Mouse (Mus musculus) cerebellum, adult 9-11 months (tissue): ENCODE measurements around the gene Gm20388.
A peak's percentile ranks its signal among the peaks of the same experiment; 100 is the strongest.
"Not testable (repeated sequence)": the region's sequence is repeated elsewhere in the genome, so short reads cannot be mapped to it uniquely, and the experiment has no call there.

Experiments
- DNase-seq: peaks from one replicate; pipeline ENCODE4 v3.0.0; 2022

Gm20388 gene

GRCm38 (mm10) chr8:121642804-121643203 is 1732.2 kb downstream of the Gm20388 start:
- peak; percentile 61 for DNase-seq

- no peak for DNase-seq
Measured at GRCm38 (mm10) chr8:121643384-121643783, 1732.7 kb downstream of the Gm20388 start.

- DNase-seq, result no peak
Measured at GRCm38 (mm10) chr8:121647511-121648215, 1737.0 kb downstream of the Gm20388 start.

GRCm38 (mm10) chr8:121648451-121648850 is 1737.8 kb downstream of the Gm20388 start:
- DNase-seq, result no peak

GRCm38 (mm10) chr8:121649423-121649822 is 1738.8 kb downstream of the Gm20388 start:
- no peak for DNase-seq

DNA sequence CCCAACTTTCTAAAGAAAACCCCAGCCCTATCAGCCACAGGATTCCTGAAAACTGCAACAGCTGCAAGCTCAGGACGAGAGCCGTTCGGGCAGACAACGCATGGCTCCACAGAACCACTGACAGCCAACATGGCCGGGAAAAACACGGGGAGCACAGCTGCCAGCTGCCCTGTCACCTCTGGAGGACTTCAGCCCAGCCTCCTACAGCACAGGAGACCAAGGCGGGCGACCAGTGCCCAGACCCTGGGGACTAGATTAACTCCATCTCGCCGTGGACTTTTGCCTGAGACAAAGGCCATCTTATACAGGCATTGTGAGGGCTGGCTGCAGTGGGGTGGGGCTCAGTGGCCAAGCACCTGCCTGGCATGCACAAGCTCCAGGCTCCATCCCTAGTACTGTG is 1739.3 kb downstream of the Gm20388 start:
- DNase-seq, result peak; percentile 33

- DNase-seq, result peak; percentile 50
Measured at GRCm38 (mm10) chr8:121650389-121651307, 1740.0 kb downstream of the Gm20388 start.

DNA sequence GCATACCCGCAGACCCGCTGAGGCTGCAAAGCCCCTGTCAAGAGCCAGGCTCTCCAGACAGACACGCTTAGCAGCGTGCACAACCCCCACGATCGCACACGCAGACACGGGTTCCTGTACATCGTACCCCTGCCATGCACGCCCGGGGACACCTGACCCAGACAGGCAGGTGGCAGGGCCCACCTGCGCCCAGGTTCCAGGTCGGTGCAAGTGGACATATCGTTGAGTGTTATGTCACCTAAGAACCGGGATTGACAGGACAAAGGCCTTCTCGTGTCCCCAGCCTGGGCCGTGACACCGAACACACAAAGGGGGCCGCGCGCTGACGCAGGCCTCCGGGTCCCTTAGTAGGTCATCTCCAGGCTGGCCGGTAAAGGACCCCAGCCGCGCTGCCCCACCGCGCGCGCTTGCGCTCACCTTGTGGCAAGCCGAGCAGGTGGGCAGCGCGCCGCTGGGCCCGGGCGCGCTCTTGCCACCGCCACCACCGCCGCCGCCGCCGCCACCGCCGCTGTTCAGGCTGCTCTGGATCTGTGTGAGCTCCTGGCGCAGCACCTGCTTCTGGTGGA is 1740.8 kb downstream of the Gm20388 start:
- peak; percentile 67 for DNase-seq

- peak; percentile 82 for DNase-seq
Measured at GRCm38 (mm10) chr8:121651874-121652361, 1741.3 kb downstream of the Gm20388 start.

- peak; percentile 100 for DNase-seq
Measured at GRCm38 (mm10) chr8:121652774-121653323, 1742.2 kb downstream of the Gm20388 start, which contains the start of gene Zcchc14. TSS of gene Zcchc14 (minus strand) at chr8:121652901.

DNA sequence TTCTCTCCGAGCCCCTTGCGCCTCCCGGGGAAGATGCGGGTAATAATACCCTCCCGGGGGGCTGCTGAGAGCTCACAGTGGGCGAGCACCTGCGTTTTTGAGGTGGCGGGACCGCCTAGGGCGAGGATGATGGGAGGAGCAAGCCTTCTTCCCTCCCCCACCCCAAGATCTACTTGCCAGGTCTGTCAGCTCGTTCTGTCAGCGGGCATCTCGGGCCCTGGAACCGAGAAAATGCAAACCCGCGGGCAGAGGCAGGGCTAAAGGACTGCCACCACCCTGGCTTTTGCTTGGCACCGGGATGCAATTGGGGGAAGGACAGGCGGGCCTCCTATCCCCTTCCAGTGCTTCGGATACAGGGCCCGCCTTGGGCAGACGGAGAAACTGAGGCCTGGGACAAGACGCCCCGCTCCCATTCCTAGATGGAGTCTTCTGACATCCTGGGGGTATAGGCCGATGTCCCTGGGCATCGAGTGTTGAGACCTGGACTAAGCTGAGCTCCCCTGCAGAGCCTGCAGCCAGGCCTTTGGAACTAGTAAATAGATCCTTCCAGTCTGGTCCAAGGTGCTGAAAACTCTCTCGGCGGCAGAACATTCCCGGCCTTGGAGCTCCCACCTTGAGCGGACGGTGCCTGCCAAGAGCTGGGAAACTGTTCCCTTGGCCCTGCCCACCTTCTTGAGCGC is 1742.8 kb downstream of the Gm20388 start:
- no peak for DNase-seq

GRCm38 (mm10) chr8:121654131-121654530 is 1743.5 kb downstream of the Gm20388 start:
- DNase-seq, result peak; percentile 69

GRCm38 (mm10) chr8:121654966-121655494 is 1744.4 kb downstream of the Gm20388 start:
- DNase-seq, result peak; percentile 65

DNA sequence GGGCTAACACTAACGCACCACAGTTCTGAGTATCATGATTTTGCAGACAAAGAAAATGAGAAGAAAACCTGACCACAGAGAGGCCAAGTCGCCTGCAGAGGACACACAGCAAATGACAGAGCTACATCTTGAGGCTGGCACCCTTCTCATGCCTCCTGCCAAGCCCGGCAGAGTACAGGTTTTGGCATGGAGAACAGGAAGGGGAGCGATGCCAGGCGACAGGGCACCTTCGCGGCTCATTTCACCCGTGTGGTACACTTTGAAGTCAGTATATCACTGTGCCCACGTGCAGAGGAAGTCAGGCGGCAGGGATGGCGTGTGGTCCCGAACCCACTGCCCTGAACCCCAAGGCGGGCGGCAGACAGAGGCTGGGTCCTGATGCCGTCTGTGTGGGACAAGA is 1750.0 kb downstream of the Gm20388 start:
- peak; percentile 52 for DNase-seq

DNA sequence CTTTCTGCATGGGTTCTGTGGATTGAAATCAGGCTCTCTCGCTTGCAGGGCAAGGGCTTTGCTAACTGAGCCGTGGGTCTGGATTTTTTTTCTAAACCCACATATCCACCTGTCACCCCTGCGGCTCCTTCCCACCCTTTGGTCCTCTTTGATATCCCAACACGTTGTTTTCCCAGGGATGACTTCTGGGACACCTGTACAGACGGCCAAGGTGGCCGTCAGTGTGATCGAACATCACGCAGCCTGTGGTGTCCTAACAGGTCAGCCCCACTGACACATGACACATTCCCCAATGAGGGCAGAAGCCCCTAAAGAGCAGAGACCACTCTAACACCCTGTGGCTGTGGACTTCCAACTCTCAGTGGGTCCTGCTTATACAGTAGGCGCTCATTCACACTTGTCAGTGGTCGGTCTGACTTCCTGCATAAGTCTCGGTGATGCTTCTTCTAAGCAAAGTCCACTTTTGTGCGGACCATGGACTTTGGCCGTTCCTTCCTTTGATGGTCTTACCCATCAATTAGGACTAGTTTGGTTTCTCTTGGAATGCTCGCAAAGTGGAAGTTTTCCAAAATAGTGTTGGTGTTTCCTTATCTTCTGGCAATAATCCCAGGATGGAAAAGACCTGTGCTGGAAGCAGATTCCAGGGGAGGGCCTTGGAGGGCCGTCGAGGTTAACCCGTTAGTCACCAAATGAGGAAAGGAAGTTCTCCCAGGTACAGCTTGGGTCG is 1751.2 kb downstream of the Gm20388 start:
- no peak for DNase-seq

DNA sequence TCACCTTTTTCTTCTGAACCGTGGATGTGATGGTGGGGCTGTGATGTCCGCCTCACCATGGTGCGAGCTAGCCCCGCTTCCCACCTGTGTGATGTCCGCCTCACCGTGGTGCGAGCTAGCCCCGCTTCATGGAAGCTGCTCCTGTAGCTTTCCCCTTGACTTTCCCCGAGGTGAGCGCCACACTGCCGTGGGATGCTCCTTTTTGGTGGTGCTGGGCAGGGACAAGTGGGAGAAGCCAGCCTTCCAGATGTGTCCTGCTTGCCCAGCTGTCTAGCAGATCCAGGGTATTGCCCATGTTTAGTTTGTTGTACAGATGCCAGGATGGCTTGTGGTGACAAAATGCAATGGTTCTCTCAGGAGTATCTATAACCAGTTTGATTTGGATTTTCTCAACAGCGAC is 1752.5 kb downstream of the Gm20388 start:
- no peak for DNase-seq

DNA sequence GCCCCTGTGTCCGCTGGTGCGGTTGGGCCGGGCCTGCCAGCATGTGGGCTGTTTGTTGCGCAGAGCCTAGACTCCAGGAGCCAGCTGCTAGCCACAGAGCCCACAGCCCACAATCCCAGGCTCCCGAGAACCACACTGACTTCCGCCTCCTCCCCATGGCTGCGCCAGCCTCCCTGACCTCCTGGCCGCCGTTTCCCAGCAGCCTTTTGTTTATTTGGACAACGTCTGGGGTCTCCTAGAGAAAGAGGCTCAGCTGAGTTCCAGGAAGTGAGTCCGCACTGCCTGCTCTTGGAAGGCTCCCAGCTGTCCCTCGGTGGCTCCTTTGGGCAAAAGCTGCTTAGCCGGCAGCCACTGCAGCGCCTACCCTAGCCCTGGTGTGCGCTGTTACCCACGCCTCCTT is 1754.7 kb downstream of the Gm20388 start:
- DNase-seq, result peak; percentile 26

DNA sequence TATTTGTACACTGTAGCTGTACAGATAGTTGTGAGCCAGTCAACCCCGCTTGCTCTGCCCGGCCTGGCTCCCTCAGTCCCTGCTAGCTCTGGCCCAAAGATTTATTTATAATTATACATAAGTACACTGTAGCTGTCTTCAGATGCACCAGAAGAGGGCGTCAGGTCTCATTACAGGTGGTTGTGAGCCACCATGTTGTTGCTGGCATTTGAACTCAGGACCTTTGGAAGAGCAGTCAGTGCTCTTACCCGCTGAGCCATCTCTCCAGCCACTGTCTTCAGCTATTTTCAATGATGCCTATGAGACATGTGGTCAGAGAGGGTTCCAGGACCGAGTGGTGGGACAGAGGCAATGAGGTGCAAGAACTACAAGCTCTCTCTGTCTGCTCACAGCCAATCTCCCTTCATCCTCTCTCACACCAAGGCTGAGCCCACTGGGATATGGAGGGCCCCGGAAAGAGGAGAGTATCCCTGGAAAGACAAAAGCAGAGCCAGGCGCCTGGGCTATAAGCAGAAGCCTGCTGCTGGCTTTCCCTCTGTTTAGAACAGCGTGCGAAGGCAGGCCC is 1757.4 kb downstream of the Gm20388 start:
- not testable (repeated sequence) for DNase-seq

GRCm38 (mm10) chr8:121668553-121668952 is 1757.9 kb downstream of the Gm20388 start:
- DNase-seq, result no peak

GRCm38 (mm10) chr8:121669208-121669607 is 1758.6 kb downstream of the Gm20388 start:
- no peak for DNase-seq

DNA sequence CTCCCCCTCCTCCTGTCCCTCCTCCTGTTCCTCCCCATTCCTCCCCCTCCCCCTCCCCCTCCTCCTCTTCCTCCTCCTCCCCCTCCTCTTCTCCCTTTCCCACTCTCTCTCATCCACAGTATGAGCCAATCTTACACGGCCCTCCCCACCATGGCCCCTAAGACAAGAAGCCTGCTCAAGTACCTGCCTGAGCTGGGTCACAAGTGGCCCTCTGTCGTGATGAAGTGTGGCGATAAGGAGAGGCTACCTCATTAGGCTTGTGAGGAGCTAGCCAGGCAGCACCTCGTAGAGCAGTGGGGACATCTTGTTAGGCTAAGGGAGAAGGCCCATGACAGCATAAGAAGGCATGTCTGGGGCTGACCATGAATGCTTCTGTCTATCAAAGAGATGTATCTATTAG is 1762.5 kb downstream of the Gm20388 start:
- no peak for DNase-seq
